Mouse (Mus musculus) bone marrow, adult 2 months (tissue): ENCODE measurements at regions not wholly inside any gene's neighbourhood (a gene's known extent, or its start where the extent isn't known, plus 50 kb on each side); places are given as distances from the start of the nearest gene placed in this dataset.

Source experiments
- H3K27ac ChIP-seq: fragments of 200-500 bp; 2 replicates; pipeline ENCODE4 v1.5.1; 2012; ENCODE audit warnings: low read depth, mild to moderate bottlenecking, control low read depth, inconsistent platforms, low read length; ENCODE audit not compliant: control insufficient read depth, poor library complexity, insufficient read depth
- H3K4me1 ChIP-seq: fragments of 200-500 bp; 2 replicates; pipeline ENCODE4 v1.6.1; 2011; ENCODE audit warnings: low read length; ENCODE audit not compliant: control insufficient read depth, insufficient read depth
- H3K4me3 ChIP-seq: fragments of 200-500 bp; replicated peaks from 2 replicates; pipeline ENCODE3; 2011; ENCODE audit warnings: mild to moderate bottlenecking, low read depth, low read length, control low read depth; ENCODE audit not compliant: control insufficient read depth
- CTCF ChIP-seq: fragments of 200-500 bp; IDR thresholded peaks from 2 replicates; pipeline ENCODE4 v1.5.1; 2011; ENCODE audit warnings: low read length, control low read depth; ENCODE audit not compliant: control insufficient read depth, insufficient read depth
- POLR2A ChIP-seq: fragments of 200-500 bp; IDR thresholded peaks from 2 replicates; pipeline ENCODE4 v1.6.1; 2011; ENCODE audit warnings: low read depth, mild to moderate bottlenecking, control low read depth, low read length, borderline replicate concordance; ENCODE audit not compliant: control insufficient read depth
- WGBS: fragments of 180-500 bp; shearing (Covaris S2); methylation state at CpG from one replicate; pipeline ENCODE4 v1.1.7; 2018; 5-methylcytosine and 5-hydroxymethylcytosine counted together

DNA sequence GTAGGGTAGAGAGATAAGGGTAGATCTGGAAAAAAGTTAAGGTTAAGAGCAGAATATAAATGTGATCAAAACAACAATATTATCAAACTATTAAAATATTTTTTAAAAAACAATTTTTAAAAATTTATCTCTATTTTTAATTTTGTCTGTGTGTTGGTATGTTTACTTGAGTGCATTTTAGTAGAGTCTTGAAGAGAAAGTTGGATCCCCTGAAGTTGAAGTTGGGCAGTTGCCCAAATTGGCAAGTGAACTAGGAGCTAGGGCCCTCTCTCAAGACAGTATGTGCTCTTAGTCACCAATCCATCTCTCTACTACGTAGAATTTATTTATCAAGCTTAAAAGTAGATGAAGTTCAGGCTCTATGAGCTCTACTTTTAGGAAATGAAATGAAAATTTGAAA is 59.9 kb downstream of the Adamts1 start:
- H3K27ac ChIP-seq, result no peak overlapping the region
- H3K4me1 ChIP-seq, result no peaks in the 10 kb centered on the region
- TF ChIP-seq POLR2A, result no peak
- no peak for TF ChIP-seq CTCF
- no peak overlapping the region for H3K4me3 ChIP-seq
- 62% methylated on average over 1 of the region's 1 CpGs for WGBS

DNA sequence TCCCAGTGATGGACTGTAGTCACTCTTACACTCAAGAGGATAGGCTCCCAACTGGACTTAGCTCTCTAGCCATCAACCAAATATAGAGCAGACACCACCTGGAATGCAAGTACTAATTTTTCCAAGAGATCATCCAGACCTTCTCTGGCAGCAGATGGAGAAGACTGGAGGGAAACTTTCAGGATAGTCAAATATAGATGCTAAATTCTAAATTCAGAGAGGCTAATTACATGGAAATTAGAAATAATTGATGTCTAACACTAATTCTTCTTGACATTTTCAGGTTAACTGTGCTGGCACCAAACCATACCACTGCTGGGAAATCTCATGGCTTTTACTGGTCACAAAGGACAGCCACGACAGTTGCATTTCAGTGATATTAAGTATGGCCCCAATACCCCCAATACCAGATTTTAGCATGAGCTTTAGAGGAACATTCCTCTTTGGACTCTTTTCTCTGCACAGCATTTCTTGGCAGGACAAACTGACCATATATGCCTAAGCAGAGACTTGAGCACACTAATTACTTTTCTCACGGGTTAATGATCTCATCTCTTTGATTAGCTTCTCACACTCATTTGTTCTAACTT is 64.2 kb downstream of the Adamts1 start:
- no peaks in the 10 kb centered on the region for H3K4me1 ChIP-seq
- TF ChIP-seq CTCF (no peak), POLR2A (no peak)
- 68% methylated on average over 2 of the region's 2 CpGs for WGBS
- no peak overlapping the region for H3K27ac ChIP-seq
- H3K4me3 ChIP-seq, result no peak overlapping the region

DNA sequence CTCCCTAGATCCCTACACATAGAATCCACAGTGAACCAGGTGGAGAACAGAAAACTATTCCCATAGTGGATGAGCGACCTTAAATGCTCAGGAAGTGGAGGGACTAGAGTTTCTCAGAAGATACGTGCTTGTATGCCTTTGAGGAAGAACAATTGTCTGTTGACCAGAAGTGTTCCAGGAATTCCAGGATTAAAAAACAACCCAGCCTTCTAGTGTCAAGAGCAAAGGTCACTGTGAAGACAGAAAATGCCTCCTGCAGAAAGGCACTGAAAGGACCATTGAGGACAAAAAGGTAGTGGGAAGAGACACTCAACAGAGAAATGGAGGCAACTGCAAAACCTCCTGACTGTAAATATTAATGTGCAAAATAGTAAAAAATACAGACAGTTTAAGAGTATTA is 74.9 kb downstream of the Adamts1 start:
- no peak overlapping the region for H3K27ac ChIP-seq
- H3K4me1 ChIP-seq, result no peaks in the 10 kb centered on the region
- no peak for TF ChIP-seq POLR2A
- no peak for TF ChIP-seq CTCF
- WGBS, result 83% methylated on average over 2 of the region's 2 CpGs
- H3K4me3 ChIP-seq, result no peak overlapping the region

DNA sequence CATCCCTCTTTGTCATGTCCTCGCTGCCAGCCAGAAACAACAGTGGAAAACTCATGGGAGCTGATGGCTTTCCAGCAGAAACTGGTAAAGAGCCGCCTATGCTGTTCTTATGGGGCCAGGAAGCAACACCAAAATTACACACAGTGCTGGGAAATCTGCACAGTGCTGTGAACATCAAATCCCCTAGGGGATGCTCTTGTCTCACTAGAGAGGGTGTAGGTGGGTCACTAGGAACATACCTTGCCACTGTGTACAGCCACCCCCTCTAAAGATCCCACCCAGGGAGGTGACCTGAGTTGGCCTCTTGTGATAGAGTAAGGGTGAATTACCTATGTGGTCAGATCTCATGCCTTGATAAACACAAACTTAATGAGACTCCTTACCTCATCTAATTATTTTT is 80.9 kb downstream of the Adamts1 start:
- 54% methylated on average over 2 of the region's 2 CpGs for WGBS
- no peak overlapping the region for H3K27ac ChIP-seq
- H3K4me1 ChIP-seq, result no peaks in the 10 kb centered on the region
- TF ChIP-seq POLR2A (no peak), CTCF (no peak)
- H3K4me3 ChIP-seq, result no peak overlapping the region

DNA sequence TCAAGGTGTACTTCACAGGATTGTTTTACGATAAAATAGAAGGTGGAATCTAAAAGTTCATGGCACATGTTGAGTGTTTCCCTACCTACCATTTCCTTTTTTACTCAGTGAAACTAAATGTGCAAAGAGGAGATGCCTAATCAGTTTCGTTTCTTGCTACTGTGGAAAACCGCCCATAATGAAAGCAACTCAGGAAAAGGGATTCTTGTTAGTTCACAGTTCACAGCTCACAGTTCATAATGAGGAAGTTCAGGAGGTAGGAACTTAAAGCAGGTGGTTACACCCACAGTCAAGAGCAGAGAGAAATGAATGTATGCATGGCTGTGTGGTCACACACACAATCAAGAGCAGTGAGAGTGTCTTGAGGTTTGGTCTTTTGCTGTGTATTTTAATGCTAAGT is 90.6 kb downstream of the Adamts1 start:
- H3K4me3 ChIP-seq, result no peak overlapping the region
- H3K4me1 ChIP-seq, result no peaks in the 10 kb centered on the region
- no peak for TF ChIP-seq POLR2A
- TF ChIP-seq CTCF, result no peak
- WGBS, result 67% methylated on average over 3 of the region's 3 CpGs
- H3K27ac ChIP-seq, result no peak overlapping the region

DNA sequence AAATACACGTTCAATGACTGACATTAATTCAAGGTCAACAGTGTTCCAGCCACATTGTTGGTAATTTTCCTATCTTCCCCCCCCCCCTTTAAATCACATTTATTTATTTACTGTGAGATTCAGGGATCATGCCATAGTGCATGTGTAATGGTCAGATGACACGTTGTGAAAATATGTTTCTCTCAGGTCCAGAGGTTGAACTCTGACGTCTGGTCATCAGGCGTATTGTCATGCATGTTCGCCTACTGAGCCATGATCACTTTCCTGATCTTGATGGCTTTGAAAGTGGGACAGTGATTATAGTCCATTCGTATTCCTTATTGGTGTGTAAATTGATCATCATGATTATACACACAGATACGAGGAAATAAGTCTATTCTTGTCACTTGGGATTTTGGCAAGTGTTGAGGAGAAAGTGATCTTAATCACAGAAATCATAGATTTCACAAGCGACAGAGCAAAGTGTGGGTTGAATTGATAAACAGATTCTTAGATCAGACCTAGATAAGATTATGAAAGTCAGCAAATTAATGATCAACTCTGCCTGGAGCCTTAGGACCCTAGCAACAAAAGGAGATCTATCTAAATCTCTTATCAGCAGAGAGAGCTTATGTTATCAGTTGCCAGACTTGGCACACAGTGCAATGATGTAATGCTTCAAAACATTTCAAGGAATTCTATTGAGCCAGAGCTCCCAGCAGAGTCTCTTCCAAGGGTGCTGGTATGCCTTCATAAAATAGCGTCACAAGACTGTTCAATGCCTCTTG is 98.5 kb downstream of the Adamts1 start:
- no peak overlapping the region for H3K27ac ChIP-seq
- no peak for TF ChIP-seq POLR2A
- TF ChIP-seq CTCF, result no peak
- no peaks in the 10 kb centered on the region for H3K4me1 ChIP-seq
- H3K4me3 ChIP-seq, result no peak overlapping the region
- 82% methylated on average over 9 of the region's 9 CpGs for WGBS

DNA sequence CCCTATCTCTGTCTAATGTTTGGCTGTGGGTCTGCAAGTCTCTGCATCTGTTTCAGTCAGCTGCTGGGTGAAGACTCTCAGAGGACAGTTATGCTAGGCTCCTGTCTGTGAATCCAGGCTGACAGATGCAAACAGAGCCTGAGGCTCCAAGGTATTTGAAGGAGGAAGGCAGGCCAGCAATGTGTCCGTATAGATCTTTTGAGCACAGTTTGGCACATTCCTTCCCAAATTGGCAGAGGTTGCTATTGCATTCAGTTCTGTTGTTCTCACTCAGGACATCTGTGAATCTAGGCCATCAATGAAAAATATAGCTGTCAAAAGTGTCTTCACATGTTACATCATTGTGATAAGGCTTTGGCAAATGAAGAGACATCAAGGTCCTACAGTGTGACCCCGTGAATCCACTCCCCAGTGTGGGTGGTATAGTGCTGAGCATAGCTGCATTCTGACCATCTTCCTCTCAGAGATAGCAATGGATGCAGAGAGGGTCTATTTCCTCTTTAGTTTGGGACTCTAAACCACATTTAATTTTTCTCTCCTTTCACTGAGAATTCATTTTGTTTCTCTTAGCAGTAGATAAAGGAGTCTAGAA is 99.9 kb downstream of the Adamts1 start:
- Histone ChIP-seq H3K4me3 (no peak overlapping the region), H3K4me1 (no peaks in the 10 kb centered on the region), H3K27ac (no peak overlapping the region)
- TF ChIP-seq CTCF (no peak), POLR2A (no peak)
- 74% methylated on average over 2 of the region's 2 CpGs for WGBS

DNA sequence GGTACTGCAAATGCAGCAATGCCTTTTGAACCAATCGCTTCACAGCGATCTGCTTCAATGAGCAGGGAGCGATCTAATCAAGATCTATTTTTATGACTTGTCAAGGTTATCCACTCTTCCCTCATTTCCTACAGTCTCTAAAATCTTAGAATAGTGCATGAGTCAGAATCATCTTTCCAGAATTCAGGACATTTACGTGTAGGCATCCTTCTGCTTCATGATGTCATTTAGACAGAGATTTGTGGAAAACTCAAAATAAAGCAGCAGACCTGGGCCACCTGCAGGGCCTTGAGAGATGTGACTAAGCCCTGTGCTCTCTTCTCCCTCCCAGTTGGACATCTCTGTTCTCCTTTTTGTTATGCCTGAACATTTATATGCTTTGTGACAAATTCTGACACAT is 103.6 kb downstream of the Adamts1 start:
- no peak overlapping the region for H3K27ac ChIP-seq
- no peaks in the 10 kb centered on the region for H3K4me1 ChIP-seq
- no peak for TF ChIP-seq POLR2A
- WGBS, result 83% methylated on average over 4 of the region's 4 CpGs
- no peak overlapping the region for H3K4me3 ChIP-seq
